22 mouse cellular contexts compared by ENCODE assay signal in genomic region chr19:48117646-48118045, GRCm38 (mm10).
DNase-seq lines count a peak whose midpoint lies in the region; ATAC-seq and TF ChIP-seq lines count a peak whose summit lies in the region.
"Had no signal": no experiment of that assay in that cellular context is flagged by ENCODE, and none has a peak within 500 bp of the region (broad histone marks: within the 10 kb centered on the region; RNA-seq: fewer than 3 reads in every experiment).

No protein-coding gene starts in this region.

- no peak overlapping the region for H3K27ac ChIP-seq in forebrain, postnatal 0 days (ENCODE audit: low read depth, low read length)
- H3K27ac ChIP-seq in forebrain, embryonic 12.5 days = no peak overlapping the region
- H3K27ac ChIP-seq in lung, embryonic 14.5 days (ENCODE audit: low read depth) = no peak overlapping the region
- H3K27ac ChIP-seq: embryonic facial prominence, embryonic 13.5 days; heart, adult 2 months; heart, embryonic 15.5 days; hindbrain, embryonic 13.5 days had no signal

- H3K4me3 ChIP-seq in forebrain, postnatal 0 days (ENCODE audit: low read depth, low read length) = no peak overlapping the region
- no peak overlapping the region for H3K4me3 ChIP-seq in forebrain, embryonic 12.5 days (replicated peaks)
- H3K4me3 ChIP-seq in lung, embryonic 14.5 days (ENCODE audit: low read depth, low read length) = no peak overlapping the region
- H3K4me3 ChIP-seq: embryonic facial prominence, embryonic 13.5 days; heart, adult 2 months; heart, embryonic 15.5 days; hindbrain, embryonic 13.5 days had no signal

- H3K4me2 ChIP-seq in forebrain, postnatal 0 days (ENCODE audit: low read depth) = no peak overlapping the region
- no peak overlapping the region for H3K4me2 ChIP-seq in forebrain, embryonic 12.5 days
- H3K4me2 ChIP-seq in lung, embryonic 14.5 days = no peak overlapping the region
- H3K4me2 ChIP-seq: embryonic facial prominence, embryonic 13.5 days; heart, embryonic 11.5 days; heart, embryonic 15.5 days; hindbrain, embryonic 13.5 days had no signal

- H3K27me3 ChIP-seq in forebrain, postnatal 0 days (ENCODE audit: insufficient read depth, low read length) = no peaks in the 10 kb centered on the region
- no peaks in the 10 kb centered on the region for H3K27me3 ChIP-seq in forebrain, embryonic 12.5 days
- no peaks in the 10 kb centered on the region for H3K27me3 ChIP-seq in lung, embryonic 14.5 days (ENCODE audit: insufficient read depth, low read length)
- H3K27me3 ChIP-seq: embryonic facial prominence, embryonic 13.5 days; heart, embryonic 15.5 days; hindbrain, embryonic 13.5 days had no signal

- H3K9ac ChIP-seq in forebrain, postnatal 0 days = no peak overlapping the region
- H3K9ac ChIP-seq in forebrain, embryonic 12.5 days = no peak overlapping the region
- H3K9ac ChIP-seq in lung, embryonic 14.5 days = no peak overlapping the region
- H3K9ac ChIP-seq: embryonic facial prominence, embryonic 13.5 days; heart, embryonic 15.5 days; hindbrain, embryonic 13.5 days had no signal

- no peak for TF ChIP-seq CTCF in forebrain, postnatal 0 days (IDR thresholded peaks at IDR 0.05; ENCODE audit: low read depth)
- TF ChIP-seq CTCF in lung, embryonic 14.5 days (IDR thresholded peaks at IDR 0.05; ENCODE audit: low read depth) = no peak

- DNase-seq in cerebellum, postnatal 10 days = peak; percentile 9 to 23
- DNase-seq in cerebellum, adult 8-10 months = no peak
- DNase-seq in forebrain, postnatal 0 days = peak; percentile 49
- DNase-seq in lung, embryonic 14.5 days = peak; percentile 41
- DNase-seq in lung, adult 18-20 months = no peak
- peak; percentile 48 for DNase-seq in brain, adult 2 months (ENCODE audit: low read depth, low spot score)
- DNase-seq: adrenal gland, adult 8-10 months; adrenal gland, postnatal 36 days; B cell, adult 2 months; cerebellum, adult 11-12 months; cerebellum, adult 9-11 months; gastrocnemius, postnatal 14 days; heart, adult 2 months; heart, postnatal 14 days had no signal

- WGBS in forebrain, postnatal 0 days = 40% methylated on average over 4 of the region's 4 CpGs
- WGBS in forebrain, embryonic 12.5 days = 81% methylated on average over 4 of the region's 4 CpGs
- WGBS in lung, embryonic 14.5 days = 54% methylated on average over 4 of the region's 4 CpGs

- H3K36me3 ChIP-seq in forebrain, postnatal 0 days (ENCODE audit: insufficient read depth) = no peaks in the 10 kb centered on the region
- no peaks in the 10 kb centered on the region for H3K36me3 ChIP-seq in forebrain, embryonic 12.5 days (replicated peaks)
- H3K36me3 ChIP-seq in lung, embryonic 14.5 days (ENCODE audit: insufficient read depth) = no peaks in the 10 kb centered on the region
- H3K36me3 ChIP-seq: embryonic facial prominence, embryonic 13.5 days; G1E; heart, embryonic 15.5 days; hindbrain, embryonic 13.5 days had no signal

- no peaks in the 10 kb centered on the region for H3K4me1 ChIP-seq in forebrain, postnatal 0 days (ENCODE audit: insufficient read depth)
- peaks cover 10% of the 10 kb centered on the region; the same call in 1 of the 2 replicates for H3K4me1 ChIP-seq in forebrain, embryonic 12.5 days
- no peaks in the 10 kb centered on the region for H3K4me1 ChIP-seq in lung, embryonic 14.5 days (ENCODE audit: insufficient read depth)
- H3K4me1 ChIP-seq: embryonic facial prominence, embryonic 13.5 days; heart, embryonic 15.5 days had no signal

- H3K9me3 ChIP-seq in forebrain, postnatal 0 days (ENCODE audit: low read length) = no peaks in the 10 kb centered on the region
- H3K9me3 ChIP-seq in forebrain, embryonic 12.5 days = no peaks in the 10 kb centered on the region
- H3K9me3 ChIP-seq in lung, embryonic 14.5 days (ENCODE audit: low read depth, low read length) = no peaks in the 10 kb centered on the region
- H3K9me3 ChIP-seq: embryonic facial prominence, embryonic 13.5 days; heart, embryonic 15.5 days; hindbrain, embryonic 13.5 days had no signal

- no peak for ATAC-seq in forebrain, postnatal 0 days
- no peak for ATAC-seq in forebrain, embryonic 12.5 days (ENCODE audit: low FRiP score)
- ATAC-seq in lung, embryonic 14.5 days (ENCODE audit: insufficient read depth) = no peak
- ATAC-seq: CD4-positive, CD25-positive, alpha-beta regulatory T cell, adult 4 months; forebrain, embryonic 16.5 days had no signal

Comparison
In these comparisons a context has a peak if more than half of its experiments do, and no peak if none do; other contexts are left out.
1. DNase-seq: peak in cerebellum, postnatal 10 days (2 of 2), forebrain, postnatal 0 days (single experiment), lung, embryonic 14.5 days (single experiment) and brain, adult 2 months (single experiment); none in cerebellum, adult 8-10 months (single experiment) and lung, adult 18-20 months (0 of 2).